Mouse (Mus musculus) spleen, adult 12 weeks (tissue): Measurements from ENCODE around the gene Noa1.

Experiments
- DNase-seq: peaks from one replicate; pipeline ENCODE4 v3.0.0; 2022; ENCODE audit warnings: low spot score

Noa1 gene

DNA sequence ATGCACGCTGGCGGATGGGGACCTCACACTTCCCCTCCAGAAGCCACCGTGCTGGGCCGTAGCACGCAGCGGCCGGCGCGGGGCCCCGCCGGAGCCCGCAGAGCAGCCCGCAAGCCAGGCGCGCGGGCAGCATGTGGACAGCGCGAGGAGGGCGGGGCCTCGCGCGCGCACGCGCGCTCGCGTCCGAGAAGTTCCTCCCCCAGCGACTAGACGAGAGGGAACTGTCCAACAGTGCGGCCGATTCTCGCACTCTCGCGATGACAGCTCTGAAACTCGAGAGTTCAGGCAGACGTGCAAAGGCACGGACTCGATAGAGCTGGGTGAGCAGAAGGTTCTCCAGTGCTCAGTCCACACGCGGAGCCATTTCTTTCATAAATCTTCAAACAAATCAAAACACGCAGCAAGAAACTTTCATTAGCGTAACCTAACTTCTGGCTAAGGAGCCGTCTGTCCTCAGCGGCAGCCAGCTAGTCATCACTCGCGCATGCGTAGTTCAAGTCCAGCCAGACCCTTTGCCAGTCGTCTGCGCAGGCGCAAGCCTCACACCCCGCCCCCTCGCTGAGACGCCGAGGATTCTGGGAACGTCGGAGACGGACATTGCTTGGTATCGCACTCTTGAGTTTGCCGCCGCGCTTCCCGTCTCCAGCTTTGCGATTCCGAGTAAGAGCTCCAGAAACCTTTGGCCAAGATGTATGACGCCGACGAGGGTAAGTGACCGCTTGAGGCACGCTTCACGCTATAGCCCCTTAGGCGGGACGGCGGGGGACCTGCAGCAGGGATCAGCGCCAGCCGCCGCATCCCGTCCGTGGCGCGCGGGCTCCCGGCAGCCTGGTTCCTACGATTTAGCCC, at the start of gene Noa1, which contains the start of gene Polr2b:
TSS of gene Noa1 (minus strand) at position 161 of the 849 bp plus-strand sequence.
TSS of gene Polr2b (plus strand) at position 224 of the 849 bp plus-strand sequence.
- DNase-seq = peak; percentile 99

DNA sequence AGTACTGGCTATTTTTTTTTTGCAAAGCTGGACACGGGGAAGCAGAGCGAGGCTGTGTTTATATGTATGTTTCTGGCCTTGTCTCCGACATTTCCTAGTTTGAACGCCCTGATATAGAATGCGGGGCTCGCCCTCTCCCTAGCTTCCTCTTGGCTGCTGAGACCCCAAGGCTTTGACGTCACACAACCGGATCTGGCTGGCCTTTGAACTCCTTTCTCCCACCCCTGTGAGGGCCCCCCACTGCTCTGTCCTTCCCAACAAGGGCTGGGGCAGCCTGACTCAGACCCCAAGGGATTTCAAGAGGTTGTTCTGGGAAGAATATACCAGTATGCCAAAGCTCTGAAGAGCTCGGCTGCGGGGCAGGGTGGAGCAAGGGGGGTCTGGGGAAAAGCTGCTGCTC, 48.5 kb upstream of the Noa1 start:
- DNase-seq = no peak

DNA sequence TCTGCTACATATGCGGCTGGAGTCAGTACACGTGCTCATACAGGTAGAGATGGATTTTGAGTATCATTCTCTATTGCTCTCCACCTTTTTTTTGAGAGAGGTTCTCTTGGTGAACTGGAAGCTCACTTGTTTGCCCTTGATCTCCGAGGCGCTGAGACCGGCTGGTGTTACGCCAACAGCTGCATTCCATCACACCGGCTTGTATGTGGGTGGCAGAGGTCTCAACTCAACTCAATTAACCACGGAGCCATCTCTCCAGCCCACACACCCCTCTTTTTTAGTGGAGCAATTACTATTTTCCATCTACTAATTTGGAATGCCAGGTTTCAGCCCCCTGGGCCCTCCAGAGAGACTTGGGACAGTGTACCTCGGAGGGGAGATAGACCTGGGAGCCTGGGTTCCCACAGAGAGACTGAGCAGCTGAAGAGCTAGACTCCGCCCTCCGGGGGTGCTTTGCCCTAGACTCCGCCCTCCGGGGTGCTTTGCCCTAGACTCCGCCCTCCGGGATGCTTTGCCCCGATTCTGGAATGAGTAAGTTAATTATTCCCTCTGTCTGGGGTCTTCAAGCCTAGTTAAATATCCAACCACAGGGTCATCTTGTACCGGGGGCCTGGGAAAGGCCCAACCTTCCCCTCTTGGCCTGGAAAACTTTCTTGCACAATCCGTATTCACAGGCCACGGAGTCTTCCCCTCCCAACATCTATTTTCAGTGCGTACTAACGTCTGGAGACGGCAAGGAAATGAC, 47.7 kb upstream of the Noa1 start:
- DNase-seq = peak; percentile 11

DNA sequence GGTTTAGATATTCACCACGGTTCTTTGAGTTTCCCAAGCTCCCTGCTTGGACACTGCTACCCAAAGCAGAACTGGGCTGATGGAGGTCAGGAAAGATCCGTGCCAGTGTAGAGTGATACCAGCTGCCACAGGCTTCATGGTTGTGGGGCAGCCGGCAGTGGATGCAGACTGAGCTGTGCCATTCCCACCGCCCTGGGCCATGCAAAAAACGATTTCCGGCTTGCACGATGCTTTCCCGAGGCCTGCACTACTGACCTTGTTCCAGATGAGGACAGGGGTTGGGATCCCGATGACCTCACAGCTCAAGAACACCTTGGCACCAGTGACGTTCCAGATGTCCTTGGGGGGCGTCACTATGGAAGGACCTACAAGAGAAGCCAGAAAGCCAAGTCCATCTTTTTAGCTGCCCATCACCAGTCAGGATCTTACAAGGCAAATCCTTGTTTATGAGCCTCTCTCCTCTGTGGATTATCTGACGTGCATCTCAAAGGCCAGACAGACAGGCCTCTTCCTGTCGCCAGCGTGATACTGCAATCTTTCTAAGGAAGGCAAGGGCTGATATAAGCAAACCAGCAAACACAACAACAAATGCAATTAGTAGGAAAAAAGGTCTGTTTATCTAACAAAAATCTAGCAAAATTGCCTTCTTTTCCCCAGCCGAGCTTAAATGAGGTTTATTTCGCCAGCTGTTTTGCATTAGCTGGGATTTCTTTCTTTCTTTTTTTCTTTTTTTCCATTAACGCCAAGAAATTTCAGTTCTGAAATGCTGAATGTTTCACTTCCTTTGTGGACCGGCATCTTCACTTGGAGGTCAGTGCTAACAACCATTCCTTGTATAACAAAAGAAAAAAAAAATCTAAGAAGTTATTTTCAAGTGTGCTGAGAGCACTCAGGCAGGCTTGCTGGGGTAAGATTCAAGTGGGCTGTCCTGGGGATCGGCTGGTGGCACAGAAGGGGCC, 45.7 kb upstream of the Noa1 start:
- DNase-seq = no peak

DNA sequence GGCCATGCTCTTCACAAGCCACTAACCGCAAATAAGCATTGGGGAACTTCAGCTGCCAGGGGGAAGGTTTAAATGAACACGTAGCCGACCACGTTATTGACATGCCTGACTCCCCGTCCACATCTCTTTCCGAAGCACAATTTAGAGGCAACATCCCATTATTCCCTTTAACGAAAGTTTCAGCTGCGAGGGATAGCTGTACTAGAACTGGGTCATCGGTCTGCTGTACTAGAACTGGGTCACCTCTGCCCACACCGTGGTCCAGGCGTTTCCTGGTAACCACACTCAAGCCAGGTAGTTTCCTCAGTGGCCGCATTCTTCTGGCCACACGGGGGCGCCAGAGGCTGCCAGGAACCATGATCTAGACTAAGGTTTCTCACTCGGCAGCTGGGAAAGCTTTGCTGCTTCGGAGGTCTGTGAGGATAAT, 44.5 kb upstream of the Noa1 start:
- peak; percentile 56 for DNase-seq

DNA sequence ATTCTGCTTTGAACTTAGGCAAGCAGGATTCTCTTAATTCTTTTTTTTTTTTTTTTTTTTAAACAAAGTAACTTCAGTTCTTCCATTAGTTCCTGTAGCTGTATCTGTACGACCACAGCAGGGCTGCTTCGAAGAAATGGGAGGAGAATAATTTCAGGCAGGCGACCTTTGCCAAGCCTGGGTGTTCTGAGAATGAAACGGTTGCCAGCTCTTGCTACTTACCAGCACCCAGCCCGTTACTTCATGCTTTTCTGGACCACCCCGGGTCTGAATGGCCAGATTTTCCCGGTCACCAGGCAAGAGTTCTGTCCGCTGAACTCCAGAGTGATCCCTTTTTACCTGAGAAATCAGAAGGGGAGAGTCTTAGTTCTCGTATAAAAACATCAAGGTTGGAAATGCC, 41.8 kb upstream of the Noa1 start:
- DNase-seq = no peak

DNA sequence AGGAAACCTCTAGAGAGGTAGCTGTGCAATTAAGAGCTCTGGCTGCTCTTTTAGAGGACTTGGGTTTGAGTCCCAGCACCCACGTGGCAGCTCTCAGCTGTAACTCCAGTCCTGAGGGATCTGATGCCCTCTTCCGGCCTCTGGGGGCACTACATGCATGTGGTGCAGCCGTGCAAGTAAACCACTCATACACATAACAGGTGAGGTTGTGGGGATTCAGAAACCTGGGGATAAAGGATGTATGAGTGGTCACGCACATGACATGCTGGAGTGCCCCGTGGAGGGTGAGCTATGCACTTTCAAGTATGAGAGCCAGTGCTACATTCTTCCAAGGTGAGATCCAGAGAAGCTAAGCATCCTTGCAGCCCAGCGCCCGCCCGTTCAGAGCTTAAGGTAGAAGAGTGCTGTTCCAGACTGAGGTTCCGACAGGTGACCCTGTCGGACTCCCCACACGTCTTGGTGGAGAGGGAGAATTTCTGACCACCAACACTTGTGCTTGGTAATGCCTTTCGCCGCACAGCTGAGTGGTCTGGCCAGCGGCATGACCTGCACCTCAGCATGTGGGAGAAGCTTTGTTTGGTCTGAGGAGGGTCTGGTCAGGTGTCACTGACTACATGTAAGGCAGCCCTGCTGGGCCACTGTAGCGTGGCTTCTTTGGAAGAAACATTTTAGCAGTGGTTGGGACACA, 40.2 kb upstream of the Noa1 start:
- no peak for DNase-seq

DNA sequence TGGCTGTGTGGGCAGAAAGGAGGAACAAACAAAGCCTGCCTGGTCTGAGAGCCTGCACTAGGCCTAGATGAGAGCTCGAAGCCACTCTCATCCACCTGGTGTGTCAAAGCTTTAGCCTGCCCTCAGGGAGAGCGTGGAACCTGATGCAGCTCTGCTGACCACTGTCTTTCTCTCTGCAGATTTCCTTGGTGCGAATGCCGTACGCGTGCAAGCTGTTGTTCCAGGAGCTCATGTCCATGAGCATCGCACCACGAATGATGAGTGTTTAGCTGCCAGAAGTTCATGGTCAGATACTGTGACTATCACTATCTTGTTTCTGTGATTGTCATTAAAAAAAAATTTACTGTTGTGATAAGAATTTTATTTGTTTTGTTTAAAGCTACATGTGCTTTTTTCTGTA, 39.0 kb upstream of the Noa1 start:
- DNase-seq = no peak

DNA sequence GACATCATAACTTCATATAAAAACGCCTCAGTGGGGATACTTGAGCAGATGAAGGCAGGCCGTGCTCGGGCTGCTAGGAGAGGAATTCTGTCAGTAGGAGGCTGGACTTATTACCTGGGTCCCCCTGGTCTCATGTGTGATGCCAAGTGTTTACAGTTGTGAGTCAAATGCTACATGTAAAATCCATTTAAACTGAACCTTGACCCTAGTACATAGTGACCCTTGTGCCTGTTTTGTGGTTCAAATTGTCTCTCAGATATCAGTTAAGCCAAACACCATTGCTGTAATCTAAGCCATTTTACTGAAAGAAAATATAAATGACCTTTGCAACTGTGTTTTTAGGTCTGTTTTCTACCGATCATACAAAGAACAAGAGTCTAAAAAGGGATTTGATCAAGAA, 30.1 kb upstream of the Noa1 start:
- DNase-seq = no peak

DNA sequence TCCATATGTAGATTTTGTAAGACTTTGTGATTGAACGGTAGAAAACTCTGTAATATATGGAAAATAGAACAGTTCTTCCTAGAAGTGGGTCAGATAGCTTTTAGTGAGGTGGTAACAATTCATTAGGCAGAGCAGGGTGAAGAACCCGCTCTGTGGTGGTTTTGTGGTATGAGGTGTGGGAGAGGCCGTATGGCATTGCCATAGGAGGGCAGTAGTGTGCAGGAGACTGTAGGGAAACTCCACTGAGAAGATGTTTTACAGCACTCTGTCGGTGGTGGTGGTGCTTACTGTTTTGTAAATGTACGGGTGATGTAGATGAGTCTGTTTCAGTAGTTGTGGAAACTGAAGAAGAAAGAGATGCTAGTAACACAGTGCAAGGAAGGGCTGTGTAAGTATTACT, 20.3 kb upstream of the Noa1 start:
- DNase-seq = no peak

DNA sequence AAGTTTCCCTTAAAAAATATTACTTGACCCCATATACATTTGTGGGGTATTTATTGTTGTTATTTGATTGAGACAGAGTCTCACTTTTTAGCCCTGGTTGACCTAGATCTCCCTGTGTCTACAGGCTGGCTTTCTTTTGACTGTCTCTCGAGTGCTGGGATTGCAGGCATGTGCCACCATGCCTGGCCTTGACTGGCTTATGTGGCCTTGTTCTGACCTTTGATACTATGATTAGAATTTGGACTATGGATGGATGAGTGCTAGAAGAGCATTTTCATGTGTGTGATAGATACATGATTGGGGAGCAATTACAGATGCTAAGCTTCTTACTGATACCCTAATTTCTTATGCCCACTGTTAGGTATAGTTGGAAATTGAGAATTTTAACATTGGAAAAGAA, 15.1 kb upstream of the Noa1 start:
- DNase-seq = no peak

DNA sequence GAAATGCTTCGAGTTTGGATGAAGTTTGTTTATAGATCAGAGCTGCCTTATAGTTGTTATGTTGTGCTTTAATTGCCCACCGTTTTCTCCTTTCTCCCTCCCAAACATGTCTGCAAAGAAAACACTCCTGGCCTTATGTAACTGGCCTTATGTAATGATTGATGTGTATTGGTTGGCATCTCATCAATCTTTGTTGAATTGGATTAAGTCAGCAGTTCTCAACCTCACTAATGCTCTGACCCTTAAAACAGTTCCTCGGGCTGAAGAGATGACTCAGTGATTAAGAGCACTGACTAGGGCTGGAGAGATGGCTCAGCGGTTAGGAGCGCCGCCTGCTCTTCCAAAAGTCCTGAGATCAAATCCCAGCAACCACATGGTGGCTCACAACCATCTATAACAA, 5.1 kb upstream of the Noa1 start:
- DNase-seq = no peak

DNA sequence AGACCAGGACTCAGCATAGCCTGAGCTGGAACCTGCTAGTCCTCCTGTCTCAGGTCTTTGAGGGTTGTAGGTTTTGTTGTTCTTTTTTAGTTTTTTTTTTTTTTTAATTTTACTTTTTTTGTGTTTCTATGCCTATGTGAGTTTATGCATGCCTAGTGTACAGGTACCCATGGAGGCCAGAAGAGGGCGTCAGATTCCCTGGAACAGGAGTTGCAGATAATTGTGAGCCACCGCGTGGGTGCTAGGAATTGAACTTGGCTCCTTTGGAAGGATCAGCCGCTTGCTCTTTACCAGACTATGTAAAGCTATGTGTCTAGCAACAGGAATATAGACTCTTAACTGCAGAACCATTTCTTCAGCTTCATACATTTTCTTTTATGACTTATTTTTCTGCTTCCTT, 4.3 kb upstream of the Noa1 start:
- no peak for DNase-seq

DNA sequence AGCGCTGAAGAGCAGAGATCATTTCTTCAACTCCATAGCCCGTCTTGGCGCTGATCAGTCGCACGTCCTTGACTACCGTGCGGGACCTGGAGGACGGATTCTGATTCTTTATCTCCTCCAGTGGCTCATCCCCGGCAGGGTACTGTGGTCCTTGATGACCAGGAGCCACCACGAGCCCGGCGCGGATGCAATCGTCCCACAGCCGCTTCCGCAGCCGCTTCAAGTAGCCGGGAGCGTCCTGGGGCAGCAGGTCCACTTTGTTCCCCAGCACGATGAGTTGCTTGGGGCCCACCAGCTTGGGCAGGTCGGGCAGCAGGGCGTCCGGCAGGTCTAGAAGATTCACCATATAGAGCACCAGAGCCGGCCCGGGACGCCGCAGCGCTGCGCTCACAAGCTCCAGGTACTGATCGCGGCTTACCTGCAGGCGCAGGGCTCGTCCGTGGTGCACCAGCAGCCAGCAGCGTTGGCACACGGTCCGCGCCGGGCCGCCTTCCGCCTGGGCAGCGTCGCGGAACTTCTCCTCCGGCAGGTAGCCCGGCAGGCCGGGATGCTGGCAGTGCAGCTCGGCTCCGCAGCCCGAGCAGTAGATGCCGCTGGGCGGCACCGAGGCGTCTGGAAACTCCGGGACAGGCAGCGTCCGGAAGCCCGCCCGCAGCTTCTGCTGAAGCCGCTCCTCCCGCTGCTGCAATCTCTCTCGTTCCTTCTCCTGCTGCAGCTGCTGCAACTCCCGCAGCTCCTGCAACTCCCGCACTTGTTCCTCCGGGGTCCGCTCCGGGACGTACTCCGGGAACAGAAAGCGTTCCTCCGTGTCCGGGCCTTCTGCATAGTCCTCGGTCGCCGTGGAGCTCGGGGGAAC, 605 bp downstream of the Noa1 start:
- DNase-seq = no peak

DNA sequence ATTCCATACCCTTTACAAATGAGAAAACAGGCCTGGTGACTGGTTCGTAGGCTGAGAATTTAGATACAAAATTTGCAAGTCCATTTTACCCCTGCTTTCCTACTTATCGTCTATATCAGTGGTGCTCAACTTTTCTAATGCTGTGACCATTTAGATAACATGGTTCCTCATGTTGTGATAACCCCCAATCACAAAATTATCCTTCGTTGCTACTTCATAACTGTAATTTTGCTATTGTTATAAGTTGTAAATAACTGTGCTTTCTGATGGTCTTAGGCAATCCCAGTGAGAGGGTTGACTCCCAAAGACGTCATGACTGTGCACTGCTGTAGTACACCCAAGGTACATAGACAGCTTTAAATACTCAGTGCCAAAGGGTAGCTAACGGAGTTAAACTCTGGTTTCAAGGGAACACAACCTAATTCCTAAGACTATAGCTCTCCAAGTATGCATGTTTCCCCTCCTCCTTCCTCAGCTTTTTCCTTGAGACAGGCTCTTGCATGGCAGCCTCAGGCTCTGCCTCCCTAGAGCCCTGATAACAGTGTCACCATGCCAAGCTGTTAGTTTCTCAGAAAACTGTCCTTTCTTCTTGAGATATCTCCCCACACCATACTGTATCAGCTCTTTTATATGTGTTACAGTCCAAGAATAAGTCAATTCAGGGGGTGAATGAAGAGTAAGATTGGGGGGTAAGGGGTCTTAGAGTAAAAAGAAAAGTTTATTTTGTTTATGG, 1.9 kb downstream of the Noa1 start:
- no peak for DNase-seq

DNA sequence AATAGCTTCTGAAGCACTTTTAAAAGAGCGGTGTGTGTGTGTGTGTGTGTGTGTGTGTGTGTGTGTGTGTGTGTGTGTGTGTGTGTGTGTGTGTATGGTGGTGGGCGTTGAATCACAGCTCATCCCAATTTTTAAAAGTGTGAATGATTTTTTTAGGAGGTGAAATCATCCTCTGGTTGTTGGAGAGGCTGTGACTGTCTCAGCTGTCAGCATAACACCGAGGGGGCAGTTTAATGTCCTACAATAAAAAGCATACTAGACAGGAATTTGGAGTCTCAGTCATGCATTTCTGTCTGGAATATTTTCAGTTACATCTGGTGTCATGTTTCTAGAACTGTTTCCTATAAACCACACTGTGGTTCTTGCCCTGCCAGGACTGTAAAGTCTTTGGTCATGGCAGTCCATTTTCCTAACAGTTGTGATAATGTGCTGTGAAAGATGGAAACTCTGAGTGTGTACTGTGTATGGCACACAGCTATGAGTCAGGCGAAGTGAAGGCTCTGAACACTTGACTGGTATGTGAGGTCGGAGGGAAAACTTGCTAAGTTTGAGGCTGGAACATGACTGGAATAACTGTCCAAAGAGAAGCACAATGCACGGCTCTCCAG, 8.5 kb downstream of the Noa1 start:
- no peak for DNase-seq

DNA sequence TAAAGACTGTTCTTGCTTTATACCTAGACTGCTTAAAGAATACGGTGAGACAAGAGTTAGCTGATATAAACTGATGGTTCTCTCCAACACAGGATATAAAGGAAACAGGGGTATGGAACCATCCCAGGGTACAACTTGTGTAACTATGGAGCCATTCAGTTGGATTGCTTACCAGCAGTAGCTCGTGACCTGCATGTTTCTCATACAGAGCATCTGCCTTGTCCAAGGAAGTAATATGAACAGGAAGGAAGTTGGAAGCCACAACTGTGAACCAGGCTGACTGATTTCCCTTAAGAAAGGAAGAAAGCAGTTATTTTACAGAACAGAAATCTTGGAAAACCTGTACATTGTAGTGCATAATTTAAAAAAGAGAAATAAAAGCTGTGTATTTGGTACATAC, 10.4 kb downstream of the Noa1 start:
- no peak for DNase-seq

DNA sequence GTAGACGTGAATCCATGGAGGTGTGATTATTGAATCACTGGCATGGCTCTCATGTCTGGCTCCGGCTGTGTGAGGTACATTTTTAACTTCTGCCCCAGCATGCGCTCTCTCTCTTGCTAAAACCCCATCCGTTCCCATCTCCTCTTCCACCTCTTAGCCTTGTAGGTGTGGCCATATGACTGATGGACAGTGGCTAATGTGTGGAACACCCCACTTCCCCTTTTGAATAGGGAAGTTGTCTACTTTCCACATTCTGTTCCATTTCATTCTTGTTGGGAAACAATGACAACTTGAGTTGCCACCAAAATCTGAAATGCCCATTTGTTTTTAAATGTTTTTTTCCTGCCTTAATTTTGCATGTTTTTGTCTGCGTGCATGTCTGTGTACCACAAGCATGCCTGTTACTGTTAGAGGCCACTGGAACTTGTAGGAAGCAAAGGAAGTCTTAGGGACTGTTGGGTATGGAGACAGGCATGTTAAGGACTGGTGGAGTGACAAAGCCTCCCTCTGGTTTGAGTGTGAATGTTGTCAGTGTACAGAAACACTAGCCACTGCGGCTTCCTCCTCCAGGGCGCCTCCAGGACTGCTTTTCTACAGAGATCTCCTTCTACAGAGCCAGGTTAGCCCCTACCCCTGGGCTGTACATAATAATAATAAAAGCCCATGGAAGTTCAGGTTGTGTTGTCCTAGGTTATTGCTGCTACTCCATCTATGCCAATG, 16.9 kb downstream of the Noa1 start:
- no peak for DNase-seq

DNA sequence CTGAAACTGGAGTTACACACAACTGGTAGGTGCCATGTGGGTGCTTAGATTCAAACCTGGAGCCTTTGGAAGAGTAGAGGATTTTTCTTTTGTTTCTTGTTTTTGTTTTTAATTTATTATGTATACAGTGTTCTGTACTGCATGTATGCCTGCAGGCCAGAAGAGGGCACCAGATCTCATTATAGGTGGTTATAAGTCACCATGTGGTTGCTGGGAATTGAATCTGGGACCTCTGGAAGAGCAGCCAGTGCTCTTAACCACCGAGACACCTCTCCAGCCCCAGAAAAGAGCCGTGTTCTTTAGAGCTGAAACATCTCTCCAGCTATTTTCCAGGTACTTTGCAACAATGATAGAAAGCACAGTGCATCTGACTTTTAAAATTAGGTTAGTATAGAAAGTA, 19.3 kb downstream of the Noa1 start:
- DNase-seq = no peak
